ENCODE assay signal across 24 mouse cellular contexts in the genomic region with DNA sequence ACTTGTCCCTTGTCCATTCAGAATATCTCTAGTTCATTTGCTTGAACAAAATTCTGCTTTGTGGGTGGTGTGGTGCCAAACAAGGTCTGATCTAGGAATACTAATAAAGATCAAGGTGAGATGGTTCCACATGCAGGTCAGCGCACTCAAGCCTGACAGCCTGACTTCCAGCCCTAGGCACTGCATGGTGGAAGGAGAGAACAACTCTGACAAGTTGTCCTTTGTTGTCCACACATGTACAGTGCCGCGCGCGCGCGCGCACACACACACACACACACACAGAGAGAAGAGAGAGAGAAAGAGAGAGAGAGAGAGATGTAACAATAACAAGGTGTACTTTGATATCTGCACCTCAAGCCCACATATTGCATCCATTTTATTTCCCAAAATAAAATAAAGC. TPM values are rescaled to one million over a fixed set of nuclear protein-coding genes. Genes with fewer than 3 reads are reported as not detected.
A peak's percentile ranks its signal among the peaks of the same experiment; 100 is the strongest.
DNase-seq lines count a peak whose midpoint lies in the region; ATAC-seq lines count a peak whose summit lies in the region.
"Had no signal": no experiment of that assay in that cellular context is flagged by ENCODE, and none has a peak within 500 bp of the region (broad histone marks: within the 10 kb centered on the region; RNA-seq: fewer than 3 reads in every experiment).

No protein-coding gene starts in this region.

- H3K4me3 ChIP-seq in forebrain, embryonic 14.5 days (ENCODE audit: low read depth, low read length): no peak overlapping the region
- no peak overlapping the region for H3K4me3 ChIP-seq in forebrain, embryonic 15.5 days
- no peak overlapping the region for H3K4me3 ChIP-seq in hindbrain, embryonic 13.5 days
- H3K4me3 ChIP-seq in hindbrain, embryonic 10.5 days: no peak overlapping the region
- H3K4me3 ChIP-seq in midbrain, embryonic 11.5 days (ENCODE audit: low read depth, low read length): no peak overlapping the region
- H3K4me3 ChIP-seq in midbrain, embryonic 10.5 days: no peak overlapping the region
- H3K4me3 ChIP-seq in midbrain, embryonic 16.5 days (ENCODE audit: low read depth, low read length): no peak overlapping the region
- no peak overlapping the region for H3K4me3 ChIP-seq in midbrain, embryonic 15.5 days
- H3K4me3 ChIP-seq: embryonic facial prominence, embryonic 10.5 days; embryonic facial prominence, embryonic 12.5 days; forebrain, embryonic 13.5 days had no signal

- H3K4me2 ChIP-seq in forebrain, embryonic 14.5 days (ENCODE audit: low read length): no peak overlapping the region
- H3K4me2 ChIP-seq in forebrain, embryonic 15.5 days (replicated peaks): no peak overlapping the region
- H3K4me2 ChIP-seq in hindbrain, embryonic 13.5 days: no peak overlapping the region
- H3K4me2 ChIP-seq in midbrain, embryonic 11.5 days: no peak overlapping the region
- H3K4me2 ChIP-seq in midbrain, embryonic 16.5 days (ENCODE audit: low read length): no peak overlapping the region
- H3K4me2 ChIP-seq in midbrain, embryonic 15.5 days: no peak overlapping the region
- H3K4me2 ChIP-seq: embryonic facial prominence, embryonic 12.5 days; forebrain, embryonic 13.5 days had no signal

- no peaks in the 10 kb centered on the region for H3K4me1 ChIP-seq in forebrain, embryonic 14.5 days (ENCODE audit: control insufficient read depth, insufficient read depth, low read length)
- no peaks in the 10 kb centered on the region; the same call in 1 of the 2 replicates for H3K4me1 ChIP-seq in forebrain, embryonic 15.5 days
- no peaks in the 10 kb centered on the region for H3K4me1 ChIP-seq in hindbrain, embryonic 13.5 days (replicated peaks)
- H3K4me1 ChIP-seq in hindbrain, embryonic 10.5 days (replicated peaks): no peaks in the 10 kb centered on the region
- H3K4me1 ChIP-seq in midbrain, embryonic 11.5 days (ENCODE audit: control insufficient read depth, insufficient read depth, low read length): no peaks in the 10 kb centered on the region
- H3K4me1 ChIP-seq in midbrain, embryonic 10.5 days: no peaks in the 10 kb centered on the region
- H3K4me1 ChIP-seq in midbrain, embryonic 16.5 days (ENCODE audit: control insufficient read depth, insufficient read depth, low read length): no peaks in the 10 kb centered on the region
- H3K4me1 ChIP-seq in midbrain, embryonic 15.5 days: no peaks in the 10 kb centered on the region
- H3K4me1 ChIP-seq: embryonic facial prominence, embryonic 10.5 days; embryonic facial prominence, embryonic 12.5 days had no signal

- no peaks in the 10 kb centered on the region for H3K9me3 ChIP-seq in forebrain, embryonic 14.5 days (replicated peaks; ENCODE audit: control insufficient read depth, low read length)
- no peaks in the 10 kb centered on the region for H3K9me3 ChIP-seq in forebrain, embryonic 15.5 days
- H3K9me3 ChIP-seq in hindbrain, embryonic 13.5 days: no peaks in the 10 kb centered on the region
- H3K9me3 ChIP-seq in hindbrain, embryonic 10.5 days: no peaks in the 10 kb centered on the region
- H3K9me3 ChIP-seq in midbrain, embryonic 11.5 days (ENCODE audit: control insufficient read depth, low read length): no peaks in the 10 kb centered on the region
- no peaks in the 10 kb centered on the region for H3K9me3 ChIP-seq in midbrain, embryonic 10.5 days (replicated peaks)
- H3K9me3 ChIP-seq in midbrain, embryonic 16.5 days (replicated peaks; ENCODE audit: control insufficient read depth, low read length, poor library complexity, severe bottlenecking): no peaks in the 10 kb centered on the region
- no peaks in the 10 kb centered on the region for H3K9me3 ChIP-seq in midbrain, embryonic 15.5 days
- H3K9me3 ChIP-seq: embryonic facial prominence, embryonic 10.5 days; embryonic facial prominence, embryonic 12.5 days; forebrain, embryonic 13.5 days had no signal

- no peak for DNase-seq in forebrain, embryonic 14.5 days (ENCODE audit: low spot score)
- DNase-seq in hindbrain, embryonic 10.5 days (ENCODE audit: low spot score): no peak
- peak; percentile 6 for DNase-seq in midbrain, embryonic 11.5 days (ENCODE audit: low spot score, missing footprints)
- DNase-seq in midbrain, embryonic 10.5 days (ENCODE audit: low spot score): no peak
- DNase-seq: adrenal gland, adult 8-10 months; adrenal gland, postnatal 14 days; adrenal gland, postnatal 36 days; B cell, adult 2 months; cerebellum, adult 11-12 months; cerebellum, adult 2 months; cerebellum, adult 9-10 months; cerebellum, postnatal 10 days; cerebellum, postnatal 25 days had no signal

- no peak overlapping the region for H3K9ac ChIP-seq in forebrain, embryonic 14.5 days (ENCODE audit: low read length)
- H3K9ac ChIP-seq in forebrain, embryonic 15.5 days (replicated peaks): no peak overlapping the region
- H3K9ac ChIP-seq in hindbrain, embryonic 13.5 days: no peak overlapping the region
- H3K9ac ChIP-seq in midbrain, embryonic 11.5 days (ENCODE audit: low read length): no peak overlapping the region
- H3K9ac ChIP-seq in midbrain, embryonic 16.5 days (ENCODE audit: low read depth, low read length): no peak overlapping the region
- H3K9ac ChIP-seq in midbrain, embryonic 15.5 days: no peak overlapping the region
- H3K9ac ChIP-seq: embryonic facial prominence, embryonic 12.5 days; forebrain, embryonic 13.5 days had no signal

- no peaks in the 10 kb centered on the region for H3K27me3 ChIP-seq in forebrain, embryonic 14.5 days (replicated peaks; ENCODE audit: control insufficient read depth, insufficient read depth, low read length)
- H3K27me3 ChIP-seq in forebrain, embryonic 15.5 days: no peaks in the 10 kb centered on the region
- no peaks in the 10 kb centered on the region for H3K27me3 ChIP-seq in hindbrain, embryonic 13.5 days
- H3K27me3 ChIP-seq in hindbrain, embryonic 10.5 days (ENCODE audit: insufficient read depth, poor library complexity, severe bottlenecking): no peaks in the 10 kb centered on the region
- no peaks in the 10 kb centered on the region for H3K27me3 ChIP-seq in midbrain, embryonic 11.5 days (ENCODE audit: control insufficient read depth, insufficient read depth, low read length)
- H3K27me3 ChIP-seq in midbrain, embryonic 10.5 days (ENCODE audit: low read depth, poor library complexity, severe bottlenecking): no peaks in the 10 kb centered on the region
- H3K27me3 ChIP-seq in midbrain, embryonic 16.5 days (ENCODE audit: control insufficient read depth, insufficient read depth, low read depth, low read length): no peaks in the 10 kb centered on the region
- H3K27me3 ChIP-seq in midbrain, embryonic 15.5 days (replicated peaks): no peaks in the 10 kb centered on the region
- H3K27me3 ChIP-seq: embryonic facial prominence, embryonic 12.5 days; forebrain, embryonic 13.5 days; Patski had no signal

- ATAC-seq in forebrain, embryonic 14.5 days: 0 out of 2 replicates have a peak, but pooled peaks have one; percentile 7
- no peak for ATAC-seq in forebrain, embryonic 15.5 days (replicated peaks)
- ATAC-seq in hindbrain, embryonic 13.5 days (ENCODE audit: low FRiP score): peak; percentile 50; the same call in 1 of the 2 replicates
- no peak for ATAC-seq in midbrain, embryonic 11.5 days (ENCODE audit: low FRiP score)
- 0 out of 2 replicates have a peak, but pooled peaks have one; percentile 48 for ATAC-seq in midbrain, embryonic 16.5 days
- ATAC-seq in midbrain, embryonic 15.5 days (replicated peaks): no peak
- ATAC-seq: activated CD4-positive, CD25-positive, alpha-beta regulatory T cell, adult 4 months; CD4-positive, CD25-positive, alpha-beta regulatory T cell, adult 4 months; forebrain, embryonic 13.5 days; Patski had no signal

- no peak overlapping the region for H3K27ac ChIP-seq in forebrain, embryonic 14.5 days (ENCODE audit: low read depth, low read length)
- H3K27ac ChIP-seq in forebrain, embryonic 15.5 days (replicated peaks): no peak overlapping the region
- H3K27ac ChIP-seq in hindbrain, embryonic 13.5 days: no peak overlapping the region
- no peak overlapping the region for H3K27ac ChIP-seq in hindbrain, embryonic 10.5 days
- H3K27ac ChIP-seq in midbrain, embryonic 11.5 days (ENCODE audit: low read depth, low read length): no peak overlapping the region
- no peak overlapping the region for H3K27ac ChIP-seq in midbrain, embryonic 10.5 days (replicated peaks)
- H3K27ac ChIP-seq in midbrain, embryonic 16.5 days (ENCODE audit: low read length): no peak overlapping the region
- H3K27ac ChIP-seq in midbrain, embryonic 15.5 days: no peak overlapping the region
- H3K27ac ChIP-seq: embryonic facial prominence, embryonic 10.5 days; embryonic facial prominence, embryonic 12.5 days; forebrain, embryonic 13.5 days had no signal

- peaks cover 4% of the 10 kb centered on the region; the same call in 1 of the 2 replicates for H3K36me3 ChIP-seq in forebrain, embryonic 14.5 days (ENCODE audit: control insufficient read depth, insufficient read depth, low read length)
- H3K36me3 ChIP-seq in forebrain, embryonic 15.5 days: 0 out of 2 replicates have a peak, but pooled peaks cover 3% of the 10 kb centered on the region
- peaks cover 4% of the 10 kb centered on the region; the same call in 1 of the 2 replicates for H3K36me3 ChIP-seq in hindbrain, embryonic 13.5 days
- H3K36me3 ChIP-seq in hindbrain, embryonic 10.5 days: peaks cover 15% of the 10 kb centered on the region
- H3K36me3 ChIP-seq in midbrain, embryonic 11.5 days (ENCODE audit: control insufficient read depth, insufficient read depth, low read length): no peaks in the 10 kb centered on the region
- peaks cover 5% of the 10 kb centered on the region; the same call in 1 of the 2 replicates for H3K36me3 ChIP-seq in midbrain, embryonic 10.5 days
- H3K36me3 ChIP-seq in midbrain, embryonic 16.5 days (ENCODE audit: control insufficient read depth, insufficient read depth, low read length): no peaks in the 10 kb centered on the region
- peaks cover 3% of the 10 kb centered on the region; the same call in 1 of the 2 replicates for H3K36me3 ChIP-seq in midbrain, embryonic 15.5 days (replicated peaks)
- H3K36me3 ChIP-seq: embryonic facial prominence, embryonic 10.5 days; embryonic facial prominence, embryonic 12.5 days; G1E had no signal

- WGBS in forebrain, embryonic 14.5 days: 98% methylated on average over 8 of the region's 8 CpGs
- WGBS in forebrain, embryonic 15.5 days: 98% methylated on average over 8 of the region's 8 CpGs
- WGBS in hindbrain, embryonic 13.5 days: 95% methylated on average over 8 of the region's 8 CpGs
- WGBS in hindbrain, embryonic 10.5 days: over 99% methylated on average over 8 of the region's 8 CpGs
- 94% methylated on average over 8 of the region's 8 CpGs for WGBS in midbrain, embryonic 11.5 days
- WGBS in midbrain, embryonic 10.5 days: over 99% methylated on average over 8 of the region's 8 CpGs
- WGBS in midbrain, embryonic 16.5 days: 91% methylated on average over 8 of the region's 8 CpGs
- WGBS in midbrain, embryonic 15.5 days: 96% methylated on average over 8 of the region's 8 CpGs

RNA-seq across cellular contexts. Expression of a gene that starts 47.7 kb away (rescaled TPM):
- 47.8 and 57.2 TPM in 2 replicates for polyA plus RNA-seq in forebrain, embryonic 14.5 days (2014; fragmentation: Nextera tagmentation; extraction: Ambion mirVana)
- 36.2 and 41.5 TPM in 2 replicates for polyA plus RNA-seq in forebrain, embryonic 15.5 days (2015; fragmentation: Nextera tagmentation; extraction: Ambion mirVana)
- 94.8 and 97.1 TPM in 2 replicates for polyA plus RNA-seq in hindbrain, embryonic 13.5 days (2015; fragmentation: Nextera tagmentation; extraction: Ambion mirVana)
- 94.0 and 125 TPM in 2 replicates for polyA plus RNA-seq in hindbrain, embryonic 10.5 days (2016; fragmentation: Nextera tagmentation; extraction: Ambion mirVana)
- polyA plus RNA-seq in midbrain, embryonic 11.5 days (2014; fragmentation: Nextera tagmentation; extraction: Ambion mirVana): 129 and 146 TPM in 2 replicates
- 73.2 and 90.6 TPM in 2 replicates for polyA plus RNA-seq in midbrain, embryonic 10.5 days (2016; fragmentation: Nextera tagmentation; extraction: Ambion mirVana)
- polyA plus RNA-seq in midbrain, embryonic 16.5 days (2015; fragmentation: Nextera tagmentation; extraction: Ambion mirVana): 60.1 and 67.0 TPM in 2 replicates
- 58.2 and 58.4 TPM in 2 replicates for polyA plus RNA-seq in midbrain, embryonic 15.5 days (2015; fragmentation: Nextera tagmentation; extraction: Ambion mirVana)
- polyA plus RNA-seq: activated CD4-positive, CD25-positive, alpha-beta regulatory T cell, adult 4 months; CD4-positive, CD25-positive, alpha-beta regulatory T cell, adult 4 months; G1E had no signal

Comparison
In these comparisons a context has a peak if more than half of its experiments do, and no peak if none do; other contexts are left out.
1. ATAC-seq: peak in forebrain, embryonic 14.5 days (single experiment), hindbrain, embryonic 13.5 days (single experiment) and midbrain, embryonic 16.5 days (single experiment); none in forebrain, embryonic 15.5 days (single experiment), midbrain, embryonic 11.5 days (single experiment) and midbrain, embryonic 15.5 days (single experiment).